Mouse (Mus musculus) right cerebral cortex, postnatal 10 days (tissue): ENCODE data around the gene Med15.
A peak's percentile ranks its signal among the peaks of the same experiment; 100 is the strongest.
"Not testable (repeated sequence)": the region's sequence is repeated elsewhere in the genome, so short reads cannot be mapped to it uniquely, and the experiment has no call there.

ENCODE experiments used
- DNase-seq, 2 experiments: peaks; one replicate each; pipeline ENCODE4 v3.0.0; 2021; ENCODE audit warnings: low spot score in 2 of 2

Med15 gene

GRCm38 (mm10) chr16:17732841-17733340 lies at the start of gene Med15:
TSS of gene Med15 (minus strand) at chr16:17732891.
- DNase-seq, result no peak

DNA sequence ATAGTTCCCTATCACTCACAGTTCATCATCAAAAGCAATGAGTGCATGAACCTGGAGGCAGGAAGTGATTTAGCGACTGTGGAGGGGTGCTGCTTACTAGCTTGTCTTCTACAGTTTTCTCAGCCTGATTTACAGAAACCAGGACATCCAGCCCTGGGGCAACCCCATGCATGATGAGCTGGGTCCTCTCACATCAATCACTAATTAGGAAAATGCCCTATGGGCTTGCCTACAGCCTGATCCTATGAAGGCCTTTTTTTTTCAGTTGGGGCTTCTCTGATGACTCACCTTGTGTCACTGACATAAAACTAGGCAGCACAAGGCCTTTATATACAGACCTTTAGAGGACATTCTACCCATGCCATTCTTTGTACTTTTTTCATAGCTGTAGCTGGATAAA lies 47.0 kb upstream of the Med15 start:
- DNase-seq, result no peak

DNA sequence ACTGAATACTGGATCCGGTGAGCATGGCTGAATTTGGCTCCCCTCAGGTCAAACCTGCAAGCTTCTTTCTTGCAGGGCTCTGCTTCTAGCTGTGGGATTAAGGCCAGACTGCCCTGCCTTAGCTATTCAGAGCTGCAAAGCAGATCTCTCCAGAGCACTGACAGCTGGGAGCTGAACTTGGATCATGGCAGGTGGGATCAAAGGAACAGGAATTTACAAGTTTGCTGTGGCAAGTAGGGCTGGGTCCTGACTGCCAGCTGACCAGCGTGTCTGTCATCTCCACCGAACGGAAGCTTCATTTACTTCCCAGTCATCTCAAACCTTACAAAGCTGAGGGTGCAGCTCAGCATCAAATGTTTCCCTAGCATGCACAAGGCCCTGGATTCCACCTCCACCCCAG lies 45.5 kb upstream of the Med15 start:
- no peak for DNase-seq

DNA sequence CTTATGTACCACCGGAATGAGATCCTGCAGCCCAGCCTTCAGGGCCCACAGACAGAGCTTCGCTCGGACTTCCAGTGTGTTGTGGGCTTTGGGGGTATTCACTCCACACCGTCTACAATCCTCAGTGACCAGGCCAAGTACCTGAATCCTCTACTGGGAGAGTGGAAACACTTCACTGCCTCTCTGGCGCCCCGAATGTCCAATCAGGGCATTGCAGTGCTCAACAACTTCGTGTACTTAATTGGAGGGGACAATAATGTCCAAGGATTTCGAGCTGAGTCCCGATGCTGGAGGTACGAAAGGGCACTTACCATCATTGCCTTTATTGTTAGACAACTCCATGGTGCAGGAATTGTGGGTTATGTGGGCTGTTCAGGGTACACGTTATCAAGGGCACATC lies 44.1 kb upstream of the Med15 start:
- DNase-seq, result no peak

DNA sequence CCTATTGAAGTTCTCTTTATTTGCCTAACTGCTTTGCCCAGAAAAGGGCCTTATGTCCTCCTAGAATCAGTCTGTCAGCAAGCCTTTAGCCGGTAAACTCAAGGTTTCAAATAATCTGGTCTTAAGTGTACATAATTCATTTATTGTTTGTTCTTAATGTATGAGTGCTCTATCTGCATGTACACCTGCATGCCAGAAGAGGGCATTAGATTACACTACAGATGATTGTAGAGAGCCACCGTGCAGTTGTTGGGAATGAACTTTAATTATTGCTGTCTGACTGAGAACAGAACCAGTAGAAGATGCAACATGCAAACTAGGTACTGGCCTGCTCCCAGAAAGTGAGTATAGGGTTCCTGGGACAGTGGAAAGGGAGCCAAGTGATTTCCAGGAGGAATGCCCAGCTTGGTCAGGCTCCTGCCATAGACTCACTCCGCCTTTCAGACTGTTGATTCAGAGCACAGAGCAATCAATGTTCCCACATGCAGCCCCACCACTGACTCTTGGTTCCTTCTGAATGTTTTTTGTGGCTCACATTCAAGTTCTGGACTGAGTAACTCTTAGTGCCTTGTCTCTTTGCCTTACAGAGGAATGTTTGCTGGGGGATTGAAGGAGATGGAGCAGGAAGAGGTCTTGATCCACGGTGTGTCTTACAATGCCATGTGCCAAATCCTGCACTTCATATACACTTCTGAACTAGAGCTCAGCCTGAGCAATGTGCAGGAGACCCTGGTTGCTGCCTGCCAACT lies 38.6 kb upstream of the Med15 start:
- DNase-seq, result no peak

GRCm38 (mm10) chr16:17768834-17769233 lies 36.1 kb upstream of the Med15 start:
- DNase-seq, result peak; percentile 41 to 60

DNA sequence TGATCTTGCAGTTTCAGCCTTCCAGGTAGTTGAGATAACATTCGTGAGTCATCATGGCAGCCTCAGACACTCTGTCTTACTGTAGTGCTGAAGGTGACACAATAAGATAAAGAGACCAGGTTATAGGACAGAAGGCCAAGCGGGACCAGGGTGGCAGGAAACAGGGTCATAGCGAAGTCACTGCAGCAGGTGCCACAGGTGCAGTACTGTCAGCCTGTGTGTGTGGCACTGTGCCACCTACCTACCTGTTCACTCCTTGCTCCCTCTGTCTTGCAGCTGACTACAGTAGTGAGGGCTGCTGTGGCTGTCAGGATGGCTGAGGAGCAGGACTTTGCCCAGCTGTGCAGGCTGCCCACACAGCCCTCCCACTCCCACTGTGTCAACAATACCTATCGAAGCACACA lies 31.4 kb upstream of the Med15 start:
- no peak for DNase-seq

- no peak for DNase-seq
Observed at GRCm38 (mm10) chr16:17761074-17761473, 28.4 kb upstream of the Med15 start.

DNA sequence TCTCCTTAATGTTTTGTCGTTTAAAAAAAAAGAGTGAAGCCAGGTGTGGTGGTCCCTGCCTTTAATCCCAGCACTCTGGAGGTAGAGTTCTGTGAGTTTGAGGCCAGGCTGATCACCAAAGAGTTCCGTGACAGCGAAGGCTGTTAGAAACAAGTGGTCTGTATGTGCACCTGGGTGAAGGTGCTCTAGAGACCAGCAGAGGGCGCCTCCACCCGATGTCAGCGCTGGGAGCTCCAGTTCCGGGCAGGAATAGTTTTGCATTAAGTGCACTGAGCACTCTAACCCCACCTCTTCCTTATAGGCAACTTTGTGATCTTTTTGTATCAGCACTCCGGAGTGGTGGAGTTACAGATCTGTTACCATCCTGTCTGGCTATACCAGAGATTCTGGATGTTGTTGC lies 28.0 kb upstream of the Med15 start:
- DNase-seq, result peak; percentile 36 to 51

- peak; percentile 53 to 60 for DNase-seq
Observed at GRCm38 (mm10) chr16:17759813-17760321, 27.2 kb upstream of the Med15 start.

DNA sequence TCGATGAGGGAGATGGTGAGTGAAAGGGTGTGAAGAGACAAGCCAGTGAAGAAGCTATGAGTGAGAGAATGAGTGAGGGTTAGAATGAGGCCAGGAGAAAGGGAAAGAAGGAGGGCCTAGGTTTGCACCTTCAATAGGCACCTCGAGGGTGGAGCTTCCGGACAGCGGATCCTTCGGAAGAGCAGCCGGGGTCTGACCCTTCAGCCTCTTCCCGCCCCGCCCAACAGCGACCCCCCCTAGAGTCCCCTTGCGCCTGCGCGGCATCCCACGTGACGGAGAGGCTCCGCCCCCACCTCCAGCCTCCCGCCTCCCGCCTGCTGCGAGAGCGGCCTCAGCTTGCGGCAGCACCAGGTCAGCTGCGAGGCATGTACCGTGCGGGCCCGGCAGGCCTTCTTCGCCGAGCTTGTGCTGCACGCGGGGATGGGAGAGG lies 26.7 kb upstream of the Med15 start, which contains the start of gene Klhl22:
TSS of gene Klhl22 (plus strand) at position 275 of the 430 bp plus-strand sequence.
- DNase-seq, result peak; percentile 92 to 96

- DNase-seq, result no peak
Observed at GRCm38 (mm10) chr16:17758902-17759301, 26.2 kb upstream of the Med15 start.

- no peak for DNase-seq
Observed at GRCm38 (mm10) chr16:17757756-17758155, 25.1 kb upstream of the Med15 start.

DNA sequence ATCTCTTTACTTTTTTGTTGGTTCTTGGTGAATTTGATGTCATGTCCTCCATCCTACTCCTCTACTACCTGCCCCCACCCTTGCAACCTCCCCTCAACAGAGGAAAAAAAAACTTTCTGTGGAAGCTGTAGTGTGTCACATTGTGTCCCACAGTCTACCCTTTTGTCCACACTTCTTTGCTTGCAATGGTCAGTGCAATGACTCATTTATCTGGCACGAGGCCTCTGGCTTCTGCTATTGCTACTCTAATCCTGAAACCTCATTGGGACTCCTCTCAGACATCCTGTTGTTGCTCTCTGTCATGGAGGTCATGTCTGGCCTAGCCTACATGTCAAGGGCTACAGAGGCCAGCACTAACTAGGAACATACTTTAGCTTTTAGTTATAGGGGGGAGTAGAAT lies 21.0 kb upstream of the Med15 start:
- no peak for DNase-seq

- DNase-seq, result no peak
Observed at GRCm38 (mm10) chr16:17753001-17753400, 20.3 kb upstream of the Med15 start.

DNA sequence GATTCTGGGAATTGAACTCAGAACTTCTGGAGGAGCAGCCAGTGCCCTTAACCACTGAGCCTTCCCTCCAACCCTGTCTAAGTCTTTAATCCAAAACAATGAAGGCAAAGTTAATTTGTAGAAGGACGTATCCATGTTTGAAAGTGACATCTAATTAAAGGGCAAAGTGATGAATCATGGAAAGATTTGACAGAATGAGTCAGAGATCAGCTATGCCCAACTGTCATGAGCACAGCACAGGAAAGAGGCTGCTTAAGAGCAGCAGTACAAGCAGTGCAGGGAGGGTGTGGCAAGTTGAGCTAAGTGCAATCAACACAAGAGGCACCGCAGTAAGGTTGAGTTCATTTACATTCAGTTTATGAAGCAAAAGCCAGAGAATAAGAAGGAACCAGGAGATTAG lies 12.4 kb upstream of the Med15 start:
- DNase-seq, result no peak

GRCm38 (mm10) chr16:17744536-17744935 lies 11.8 kb upstream of the Med15 start:
- no peak for DNase-seq

DNA sequence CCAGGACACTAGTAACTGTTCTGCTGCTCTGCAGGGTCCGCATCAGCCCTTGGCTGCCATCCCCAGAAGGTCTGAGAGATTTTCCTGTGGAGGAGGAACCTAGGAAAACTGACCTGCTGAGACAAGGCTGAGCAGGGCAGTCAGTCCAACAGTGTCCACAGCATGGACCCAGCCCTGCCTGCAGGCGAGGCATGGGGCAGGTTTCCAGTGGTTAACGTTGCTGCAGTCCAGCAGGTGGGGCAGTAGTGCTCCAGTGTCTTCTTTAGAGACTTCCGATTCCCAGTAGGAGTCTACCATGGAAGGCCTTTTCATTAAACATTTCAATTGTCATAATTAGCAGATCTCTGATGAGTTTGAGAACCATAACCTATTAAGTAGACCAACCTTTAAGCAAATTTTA lies 10.6 kb upstream of the Med15 start:
- DNase-seq, result no peak

DNA sequence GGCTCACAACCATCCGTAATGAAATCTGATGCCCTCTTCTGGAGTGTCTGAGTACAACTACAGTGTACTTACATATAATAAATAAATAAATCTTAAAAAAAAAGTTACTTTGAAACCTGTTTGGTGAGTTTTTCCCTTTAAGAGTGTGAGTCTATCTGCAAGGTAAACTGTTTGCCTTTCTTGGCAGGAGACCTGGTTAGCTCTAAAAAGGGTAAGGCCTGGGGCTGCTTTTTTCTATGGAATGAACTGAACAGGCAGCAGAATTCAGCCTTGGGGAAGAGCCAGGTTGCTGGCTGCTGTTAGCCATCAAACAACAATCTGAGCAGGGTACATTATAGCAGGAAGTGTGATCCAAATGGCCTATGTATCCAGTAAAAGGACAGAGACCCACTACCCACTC lies 10.1 kb upstream of the Med15 start:
- no peak for DNase-seq

DNA sequence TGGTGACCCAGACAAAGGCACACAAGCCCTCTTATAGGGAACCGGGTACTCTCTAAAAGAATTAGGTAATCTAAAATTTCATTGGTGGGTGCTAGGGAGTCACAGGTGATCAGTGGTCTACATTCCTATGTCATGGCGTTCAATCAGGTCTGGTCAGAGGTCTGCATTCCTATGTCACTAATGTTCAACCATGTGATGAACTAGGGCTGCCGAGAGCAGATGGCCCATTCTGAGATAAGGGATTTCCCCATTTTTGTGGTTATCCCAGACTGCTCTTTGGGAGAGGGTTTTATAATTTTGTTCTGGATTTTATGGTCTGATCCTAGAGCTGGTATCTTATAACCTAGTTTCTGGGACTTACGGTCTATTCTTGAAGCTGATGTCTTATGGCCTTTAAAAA lies 7.4 kb upstream of the Med15 start:
- DNase-seq, result no peak

DNA sequence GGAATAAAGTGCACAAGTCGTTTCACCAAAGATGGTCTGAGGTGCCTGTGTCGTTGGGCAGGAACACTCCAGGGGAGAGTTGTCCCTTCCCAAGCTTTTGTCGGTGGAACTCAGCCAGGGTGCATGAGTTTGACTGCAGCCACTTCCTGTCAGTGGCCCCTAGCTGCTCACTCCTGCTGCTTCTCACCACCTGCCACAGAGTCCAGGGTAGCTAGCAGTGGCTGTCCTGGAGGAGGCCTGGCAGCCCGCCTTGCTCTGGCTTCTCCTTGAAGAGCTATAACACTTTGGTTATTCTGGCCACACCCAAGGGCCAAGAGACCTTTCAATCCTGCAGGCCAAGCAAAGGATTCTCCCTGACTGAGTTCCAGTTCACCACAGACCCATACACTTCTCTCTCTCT lies 3.5 kb upstream of the Med15 start:
- DNase-seq, result no peak

- DNase-seq, result not testable (repeated sequence)
Observed at GRCm38 (mm10) chr16:17734872-17735271, 2.2 kb upstream of the Med15 start.

DNA sequence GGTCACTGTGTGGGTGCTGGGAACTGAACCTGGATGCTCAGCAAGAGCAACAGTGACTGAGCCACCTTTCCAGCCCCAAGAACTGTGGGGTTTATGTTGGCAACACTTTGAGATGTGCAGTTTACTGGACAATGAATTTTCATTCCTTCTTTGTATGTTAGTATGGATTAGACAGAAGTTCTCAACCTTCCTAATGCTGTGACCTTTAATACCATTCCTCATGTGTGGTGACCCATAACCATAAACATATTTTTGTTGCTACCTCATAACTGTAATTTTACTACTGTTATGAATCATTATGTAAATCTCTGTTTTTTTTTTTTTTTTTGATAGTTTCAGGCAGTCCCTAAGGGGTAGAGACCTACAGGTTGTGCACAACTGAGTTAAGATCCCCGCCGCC lies 955 bp upstream of the Med15 start:
- no peak for DNase-seq

DNA sequence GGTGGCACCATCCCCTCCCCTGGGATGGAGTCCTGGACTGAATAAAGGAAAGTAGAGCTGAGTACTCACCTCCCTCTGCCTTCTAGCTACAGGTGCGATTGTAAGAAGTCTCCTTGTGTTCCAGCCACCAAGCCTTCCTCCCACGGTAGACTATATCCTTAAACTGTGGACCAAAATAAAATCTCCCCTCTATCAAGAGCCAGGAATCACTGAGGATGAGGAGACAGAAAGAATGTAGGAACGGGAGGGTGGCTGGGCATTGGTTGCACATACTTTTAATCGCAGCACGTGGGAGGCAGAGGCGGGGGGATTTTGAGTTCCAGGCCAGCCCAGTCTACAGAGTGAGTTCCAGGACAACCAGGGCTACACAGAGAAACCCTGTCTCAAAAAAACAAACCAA lies 260 bp downstream of the Med15 start:
- no peak for DNase-seq
